Comparison of ENCODE assay signal across 21 mouse cellular contexts in genomic region chr1:177260796-177261195, GRCm38 (mm10). TPM values are rescaled to one million over a fixed set of nuclear protein-coding genes. Genes with fewer than 3 reads are reported as not detected.
DNase-seq lines count a peak whose midpoint lies in the region; ATAC-seq and TF ChIP-seq lines count a peak whose summit lies in the region.
"Had no signal": no experiment of that assay in that cellular context is flagged by ENCODE, and none has a peak within 500 bp of the region (broad histone marks: within the 10 kb centered on the region; RNA-seq: fewer than 3 reads in every experiment).

No protein-coding gene starts in this region.

- no peaks in the 10 kb centered on the region for H3K36me3 ChIP-seq in embryonic facial prominence, embryonic 13.5 days
- H3K36me3 ChIP-seq in embryonic facial prominence, embryonic 10.5 days (replicated peaks), result no peaks in the 10 kb centered on the region
- peaks cover 0 to 13% of the 10 kb centered on the region in 2 experiments; a peak in 2 of 4 replicates for H3K36me3 ChIP-seq in MEL (ENCODE audit: control insufficient read depth in 1 of 2, insufficient read depth in 2 of 2, low read length in 2 of 2)
- H3K36me3 ChIP-seq: embryonic facial prominence, embryonic 12.5 days; G1E; heart, embryonic 10.5 days; lung, embryonic 15.5 days; midbrain, embryonic 13.5 days had no signal

- no peak for TF ChIP-seq CTCF in MEL (IDR thresholded peaks at IDR 0.05 in 2 of 3, conservative IDR thresholded peaks at IDR 0.05 in 1 of 3; ENCODE audit: control insufficient read depth in 1 of 3, insufficient read depth in 1 of 3, low read depth in 2 of 3, low read length in 3 of 3, poor library complexity in 1 of 3, severe bottlenecking in 1 of 3)

- peak overlapping the region; percentile 44; the same call in 1 of the 2 replicates for H3K27ac ChIP-seq in embryonic facial prominence, embryonic 13.5 days
- no peak overlapping the region for H3K27ac ChIP-seq in embryonic facial prominence, embryonic 10.5 days (replicated peaks)
- H3K27ac ChIP-seq in MEL (ENCODE audit: control insufficient read depth, low read depth, low read length), result no peak overlapping the region
- H3K27ac ChIP-seq: embryonic facial prominence, embryonic 12.5 days; heart, embryonic 10.5 days; left cerebral cortex, adult 2 months; liver, embryonic 14.5 days; lung, embryonic 15.5 days; macrophage; midbrain, embryonic 13.5 days had no signal

- no peaks in the 10 kb centered on the region for H3K9me3 ChIP-seq in embryonic facial prominence, embryonic 13.5 days
- no peaks in the 10 kb centered on the region for H3K9me3 ChIP-seq in embryonic facial prominence, embryonic 10.5 days
- H3K9me3 ChIP-seq in MEL (replicated peaks; ENCODE audit: insufficient read depth, low read length), result no peaks in the 10 kb centered on the region
- H3K9me3 ChIP-seq: embryonic facial prominence, embryonic 12.5 days; heart, embryonic 10.5 days; lung, embryonic 15.5 days; midbrain, embryonic 13.5 days had no signal

- 39% methylated on average over 4 of the region's 4 CpGs for WGBS in embryonic facial prominence, embryonic 13.5 days
- WGBS in embryonic facial prominence, embryonic 10.5 days, result 74% methylated on average over 4 of the region's 4 CpGs

- peaks cover 20% of the 10 kb centered on the region for H3K4me1 ChIP-seq in embryonic facial prominence, embryonic 13.5 days
- H3K4me1 ChIP-seq in embryonic facial prominence, embryonic 10.5 days, result peaks cover 20% of the 10 kb centered on the region
- peaks cover 6 to 11% of the 10 kb centered on the region in 2 experiments for H3K4me1 ChIP-seq in MEL (ENCODE audit: control insufficient read depth in 1 of 2, insufficient read depth in 2 of 2, low read length in 2 of 2)

- TF ChIP-seq POLR2A in MEL (IDR thresholded peaks at IDR 0.05; ENCODE audit: control insufficient read depth in 1 of 2, insufficient read depth in 1 of 2, low read depth in 1 of 2, low read length in 2 of 2, poor library complexity in 1 of 2), result no peak

- H3K4me2 ChIP-seq in embryonic facial prominence, embryonic 13.5 days, result no peak overlapping the region
- H3K4me2 ChIP-seq: embryonic facial prominence, embryonic 12.5 days; lung, embryonic 15.5 days; midbrain, embryonic 13.5 days had no signal

- H3K9ac ChIP-seq in embryonic facial prominence, embryonic 13.5 days, result no peak overlapping the region
- H3K9ac ChIP-seq in MEL (ENCODE audit: control insufficient read depth, low read depth, low read length, poor library complexity, severe bottlenecking), result no peak overlapping the region
- H3K9ac ChIP-seq: embryonic facial prominence, embryonic 12.5 days; forebrain, postnatal 0 days; liver, embryonic 14.5 days; lung, embryonic 15.5 days; midbrain, embryonic 13.5 days had no signal

- TF ChIP-seq EP300 in MEL (IDR thresholded peaks at IDR 0.05; ENCODE audit: low read depth in 1 of 2, low read length in 2 of 2), result no peak

- no peak for DNase-seq in embryonic facial prominence, embryonic 10.5 days (ENCODE audit: low spot score)
- no peak for DNase-seq in MEL (ENCODE audit: low read depth, low spot score)
- peak; percentile 18 for DNase-seq in naive thymus-derived CD4-positive, alpha-beta T cell, adult 2 months (ENCODE audit: low read depth)
- DNase-seq in natural killer cell, adult 2 months (ENCODE audit: low spot score in 2 of 2), result no peak
- DNase-seq in frontal cortex, adult 2 months (ENCODE audit: extremely low spot score in 1 of 2, low spot score in 1 of 2), result no peak
- no peak for DNase-seq in cerebellum, adult 9-10 months
- DNase-seq: forebrain, postnatal 0 days; kidney, postnatal 36 days; left cerebral cortex, postnatal 4 days; right cerebral cortex, postnatal 4 days; thymus, postnatal 14 days had no signal

- no peak for TF ChIP-seq RAD21 in MEL (IDR thresholded peaks at IDR 0.05; ENCODE audit: low read depth, low read length)

- no peaks in the 10 kb centered on the region for H3K27me3 ChIP-seq in embryonic facial prominence, embryonic 13.5 days
- peaks cover 11% of the 10 kb centered on the region for H3K27me3 ChIP-seq in embryonic facial prominence, embryonic 10.5 days (replicated peaks; ENCODE audit: low read depth, poor library complexity, severe bottlenecking)
- no peaks in the 10 kb centered on the region for H3K27me3 ChIP-seq in MEL (ENCODE audit: control insufficient read depth in 1 of 2, insufficient read depth in 2 of 2, low read length in 2 of 2)
- H3K27me3 ChIP-seq: embryonic facial prominence, embryonic 12.5 days; lung, embryonic 15.5 days; midbrain, embryonic 13.5 days had no signal

- peaks cover 10% of the 10 kb centered on the region; the same call in 1 of the 2 replicates for H3K79me2 ChIP-seq in MEL (ENCODE audit: control insufficient read depth, insufficient read depth, low read length, poor library complexity)

- H3K4me3 ChIP-seq in embryonic facial prominence, embryonic 13.5 days, result no peak overlapping the region
- no peak overlapping the region for H3K4me3 ChIP-seq in embryonic facial prominence, embryonic 10.5 days
- H3K4me3 ChIP-seq in MEL (ENCODE audit: control insufficient read depth in 1 of 2, insufficient read depth in 1 of 2, low read depth in 2 of 2, low read length in 2 of 2), result no peak overlapping the region
- H3K4me3 ChIP-seq: embryonic facial prominence, embryonic 12.5 days; heart, embryonic 10.5 days; left cerebral cortex, adult 2 months; lung, embryonic 15.5 days; midbrain, embryonic 13.5 days had no signal

- no peak for ATAC-seq in embryonic facial prominence, embryonic 13.5 days (ENCODE audit: insufficient number of reproducible peaks, insufficient read depth, low FRiP score, low TSS enrichment, low read depth)
- peak; percentile 21 to 40; a peak in 3 of 4 replicates for ATAC-seq in hematopoietic stem cell, adult 5-6 weeks (replicated peaks in 1 of 2; ENCODE audit: insufficient read depth in 1 of 2, low FRiP score in 2 of 2, low TSS enrichment in 1 of 2, low read depth in 1 of 2, poor library complexity in 2 of 2, severe bottlenecking in 2 of 2)
- ATAC-seq: forebrain, postnatal 0 days; midbrain, embryonic 13.5 days had no signal

TF ChIP-seq in MEL, 35 proteins besides CTCF, POLR2A, EP300 and RAD21:
- TF ChIP-seq MYB (IDR thresholded peaks at IDR 0.05; ENCODE audit: low read depth, low read length), result 0 out of 2 replicates have a peak, but pooled peaks have one; percentile 11
- no peak for TF ChIP-seq MAZ (IDR thresholded peaks at IDR 0.05; ENCODE audit: low read depth, low read length)

RNA-seq across cellular contexts. Expression of gene Akt3, which starts 2.8 kb away (rescaled TPM):
- 6.5 and 7.3 TPM in 2 replicates for polyA plus RNA-seq in embryonic facial prominence, embryonic 13.5 days (2015; fragmentation: Nextera tagmentation; extraction: Ambion mirVana)
- 9.7 and 10.2 TPM in 2 replicates for polyA plus RNA-seq in embryonic facial prominence, embryonic 10.5 days (2016; fragmentation: Nextera tagmentation; extraction: Ambion mirVana)
- 3.2 and 3.5 TPM in 2 replicates for total RNA-seq in MEL (2012; rRNA removed)
- 1 to 10 TPM in 1 of 2 experiments, not detected in 1; 6.2 TPM for polyA plus RNA-seq in MEL (2012; ENCODE audit: insufficient read depth in 1 of 2, insufficient read length in 2 of 2, low read depth in 1 of 2, low replicate concordance in 2 of 2, missing spikeins in 1 of 2)
- 113 and 124 TPM in 2 replicates for total RNA-seq in hematopoietic stem cell, adult 5-6 weeks (2017)
- polyA plus RNA-seq in frontal cortex, adult 2 months (2012; rRNA removed), result 44.3 and 47.3 TPM in 2 replicates
- polyA plus RNA-seq: G1E had no signal
